Mouse (Mus musculus): Measurements from ENCODE around the gene Timm23.

Timm23 gene

GRCm38 (mm10) chr14:32134293-32134692, 67.4 kb downstream of the Timm23 start:
- no peak for DNase-seq (ENCODE audit: low read depth)

- no peak for DNase-seq (ENCODE audit: low read depth)
Measured at GRCm38 (mm10) chr14:32131836-32132235, 69.9 kb downstream of the Timm23 start.
